Mouse (Mus musculus): ENCODE measurements around the gene Glcci1.

- no peak for TF ChIP-seq POLR2A (IDR thresholded peaks at IDR 0.05; ENCODE audit: borderline replicate concordance, insufficient read depth, low read length)
- TF ChIP-seq CTCF (IDR thresholded peaks at IDR 0.05; ENCODE audit: borderline replicate concordance, insufficient read depth, low read depth, low read length) = no peak
Observed at GRCm38 (mm10) chr6:8497234-8497867, 12.0 kb upstream of the Glcci1 start.
